Mouse (Mus musculus): Measurements from ENCODE around the gene Gls. TPM values are rescaled to one million over a fixed set of nuclear protein-coding genes. Genes with fewer than 3 reads are reported as not detected.

Gls gene
- total RNA-seq, 2 experiments from 2014 or later = 57.0 to 77.5 TPM

DNA sequence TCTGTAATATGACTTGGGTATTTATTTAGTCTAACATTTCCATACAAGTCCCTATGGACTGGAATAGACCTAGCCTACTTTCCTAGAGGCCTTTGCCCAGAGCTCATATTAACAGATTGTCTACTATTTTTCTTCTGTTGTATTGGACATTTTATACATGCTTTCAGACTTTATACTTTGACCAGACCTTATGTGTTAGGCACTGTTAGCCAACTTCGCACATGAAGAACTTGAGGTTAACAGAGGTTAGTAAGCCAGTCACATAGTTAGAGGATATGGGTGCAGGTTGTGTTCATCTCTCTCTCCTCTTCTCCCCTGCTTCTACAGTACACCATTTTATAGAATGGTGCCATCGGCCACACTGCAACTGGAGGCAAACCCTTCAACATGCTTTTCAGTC lies 75.0 kb downstream of the Gls start:
- no peak for DNase-seq

DNA sequence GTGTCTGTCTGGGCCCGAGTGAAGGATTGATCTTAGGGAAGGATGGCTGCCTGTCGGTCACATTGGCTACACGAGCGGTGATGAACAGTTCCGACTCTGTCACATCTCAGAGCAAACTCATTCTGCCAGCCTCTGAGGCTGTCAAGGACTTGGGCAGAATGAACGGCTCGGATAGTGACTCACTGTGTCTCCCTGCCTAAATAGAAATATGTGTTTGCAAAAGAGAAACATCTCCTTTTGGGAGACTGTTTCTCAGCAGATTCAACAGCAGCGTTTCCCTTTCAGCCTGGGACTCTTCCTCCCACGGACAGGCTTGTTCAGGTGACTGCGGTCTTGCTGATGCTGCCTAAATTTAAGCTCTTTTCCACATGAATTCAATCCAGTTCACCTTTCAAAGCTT lies 76.7 kb downstream of the Gls start:
- no peak for DNase-seq

GRCm38 (mm10) chr1:52154890-52155289 lies 78.1 kb downstream of the Gls start:
- no peak for DNase-seq

DNA sequence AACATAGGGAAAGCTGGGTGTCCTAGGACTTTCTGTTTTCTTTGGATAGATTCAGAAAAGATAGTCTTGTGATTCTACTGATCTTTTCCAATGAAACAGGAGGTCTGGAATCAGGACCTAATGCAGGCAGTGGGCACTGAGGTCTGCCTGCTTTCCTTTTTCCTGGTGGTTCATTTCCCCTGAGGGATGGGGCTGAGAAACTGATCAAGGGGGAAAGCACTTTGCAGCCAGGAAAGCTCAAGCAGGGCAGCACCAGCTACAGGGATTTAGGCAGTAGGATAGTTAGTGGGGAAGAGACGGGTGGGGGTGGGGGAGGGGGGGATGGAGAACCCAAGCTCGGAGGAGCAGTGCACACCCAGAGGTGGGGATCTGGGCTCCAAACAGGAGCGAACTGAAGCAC lies 80.1 kb downstream of the Gls start:
- no peak for DNase-seq

GRCm38 (mm10) chr1:52152369-52152768 lies 80.7 kb downstream of the Gls start:
- DNase-seq = no peak

GRCm38 (mm10) chr1:52151166-52151565 lies 81.9 kb downstream of the Gls start:
- no peak for DNase-seq

DNA sequence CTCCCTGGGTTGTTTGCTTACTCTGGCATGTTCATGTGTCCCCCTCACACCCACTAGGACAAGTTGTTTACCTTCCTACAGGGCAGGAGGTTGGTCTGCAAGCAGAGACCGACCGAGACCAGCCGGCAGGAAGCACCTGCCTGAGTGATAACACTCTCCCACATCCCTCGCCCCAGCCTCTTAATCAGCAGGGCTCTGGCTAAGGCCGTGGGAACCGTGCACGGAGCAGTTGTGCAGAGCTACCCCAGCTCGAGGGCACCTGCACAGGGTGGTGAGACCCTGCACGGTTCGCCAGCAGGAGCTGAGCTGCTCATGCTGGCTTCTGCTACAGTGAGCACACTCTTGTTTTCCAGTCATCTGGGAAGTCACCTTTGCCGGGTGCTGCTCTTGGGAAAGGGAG lies 82.4 kb downstream of the Gls start:
- peak; percentile 31 for DNase-seq

GRCm38 (mm10) chr1:52149934-52150346 lies 83.1 kb downstream of the Gls start:
- peak; percentile 71 for DNase-seq

DNA sequence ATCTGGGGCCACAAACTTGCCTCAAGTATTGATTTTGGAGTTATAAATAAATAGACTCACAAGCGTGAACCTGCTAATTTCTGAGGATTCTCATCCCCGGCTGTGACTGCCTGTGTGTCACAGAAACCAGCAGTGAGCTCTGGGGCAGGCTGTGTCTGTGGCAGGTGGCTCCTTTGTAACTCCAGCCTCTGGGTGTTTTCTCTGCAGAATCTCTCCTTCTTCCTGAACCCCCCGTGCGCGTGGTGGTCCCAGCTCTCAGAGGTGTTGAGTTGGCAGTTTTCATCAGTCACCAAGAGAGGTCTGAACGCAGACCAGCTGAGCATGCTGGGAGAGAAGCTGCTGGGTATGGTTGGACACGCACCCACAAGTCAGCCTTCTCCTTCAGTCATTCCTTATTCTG lies 84.3 kb downstream of the Gls start:
- DNase-seq = no peak

GRCm38 (mm10) chr1:52148178-52148577 lies 84.9 kb downstream of the Gls start:
- DNase-seq = no peak

DNA sequence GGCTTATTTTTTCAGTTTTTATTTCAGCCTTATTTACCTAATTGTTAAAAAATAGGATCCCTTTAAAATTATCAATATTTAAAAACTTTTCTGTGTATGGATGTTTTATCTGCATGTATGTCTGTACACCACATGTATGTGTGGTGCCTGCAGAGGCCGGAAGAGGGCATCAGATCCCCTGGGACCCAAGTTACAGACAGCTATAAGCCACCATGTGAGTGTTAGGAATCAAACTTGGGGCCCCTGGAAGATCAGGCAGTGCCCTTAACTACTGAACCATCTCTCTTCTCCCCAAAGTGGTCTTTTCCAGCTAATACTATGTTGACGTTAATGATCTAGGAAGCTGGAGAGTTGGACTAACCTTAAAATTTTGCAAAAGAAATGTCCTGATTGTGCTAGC lies 85.6 kb downstream of the Gls start:
- DNase-seq = no peak

GRCm38 (mm10) chr1:52146214-52146970 lies 86.6 kb downstream of the Gls start:
- DNase-seq = no peak

DNA sequence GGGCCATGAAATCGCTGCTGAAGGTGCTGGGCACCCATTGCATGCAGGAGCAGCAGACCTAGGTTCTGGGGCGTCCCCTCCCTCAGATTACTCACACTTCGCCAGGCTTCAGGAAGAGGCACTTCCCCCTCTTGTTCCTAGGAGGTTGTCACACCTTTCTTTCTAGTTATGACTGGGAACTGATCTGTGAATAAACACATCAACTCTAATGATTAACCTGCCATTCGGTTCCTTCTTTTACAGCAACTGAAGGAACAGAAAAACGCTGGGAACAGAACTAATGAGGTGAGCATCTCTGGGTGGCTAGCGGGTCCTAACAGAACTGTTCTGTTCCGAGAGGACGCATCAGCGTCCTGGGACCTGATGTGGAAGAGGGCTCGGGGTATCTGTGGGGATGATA lies 88.1 kb downstream of the Gls start:
- DNase-seq = no peak

DNA sequence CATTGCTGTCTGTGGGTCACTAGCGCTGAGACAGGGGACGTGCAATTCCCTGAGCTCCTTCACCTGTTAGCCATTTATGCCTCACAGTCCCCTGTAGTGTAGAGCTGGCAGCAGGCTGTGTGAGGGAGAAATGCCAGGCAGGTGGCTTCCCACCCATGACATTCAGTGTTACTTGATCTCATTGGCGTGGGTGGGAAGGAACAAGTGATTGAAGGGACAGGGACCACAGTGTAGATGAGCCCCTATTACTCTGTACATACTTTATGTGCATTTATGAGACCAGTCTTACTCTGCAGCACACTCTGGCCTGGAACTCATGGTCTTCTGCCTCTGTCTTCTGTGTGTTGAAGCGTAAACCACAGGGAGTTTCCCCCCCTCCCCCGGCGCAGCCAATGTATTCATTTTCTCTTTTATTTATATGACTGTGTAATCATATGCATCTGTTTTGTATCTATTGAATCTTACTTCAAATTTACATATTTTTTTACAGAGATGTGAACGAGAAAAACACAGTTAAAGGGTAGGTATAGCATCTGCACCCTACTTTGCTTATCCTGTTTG lies 89.4 kb downstream of the Gls start:
- no peak for DNase-seq

DNA sequence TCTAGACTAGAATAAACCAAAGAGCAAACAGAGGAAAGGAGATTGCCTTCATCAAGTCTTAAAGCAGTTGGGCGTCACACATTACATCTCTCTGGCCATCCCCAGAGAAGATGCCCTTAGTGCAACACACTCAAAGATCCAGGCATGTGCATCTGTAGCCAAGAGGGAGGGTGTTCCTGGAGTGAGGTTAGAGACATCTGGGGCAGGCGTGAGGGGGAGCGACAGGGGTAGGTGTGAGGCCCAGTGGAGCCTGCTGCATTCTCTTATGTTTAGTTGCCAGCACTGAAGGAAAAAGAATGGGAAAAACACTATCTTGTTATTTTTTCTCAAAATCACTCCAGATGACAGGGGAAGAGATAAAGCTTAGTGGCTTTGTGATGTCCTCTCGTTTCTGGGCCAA lies 89.8 kb downstream of the Gls start:
- DNase-seq = no peak

- no peak for DNase-seq
Observed at GRCm38 (mm10) chr1:52142117-52142516, 90.9 kb downstream of the Gls start.

- DNase-seq = no peak
Observed at GRCm38 (mm10) chr1:52141482-52141881, 91.5 kb downstream of the Gls start.

DNA sequence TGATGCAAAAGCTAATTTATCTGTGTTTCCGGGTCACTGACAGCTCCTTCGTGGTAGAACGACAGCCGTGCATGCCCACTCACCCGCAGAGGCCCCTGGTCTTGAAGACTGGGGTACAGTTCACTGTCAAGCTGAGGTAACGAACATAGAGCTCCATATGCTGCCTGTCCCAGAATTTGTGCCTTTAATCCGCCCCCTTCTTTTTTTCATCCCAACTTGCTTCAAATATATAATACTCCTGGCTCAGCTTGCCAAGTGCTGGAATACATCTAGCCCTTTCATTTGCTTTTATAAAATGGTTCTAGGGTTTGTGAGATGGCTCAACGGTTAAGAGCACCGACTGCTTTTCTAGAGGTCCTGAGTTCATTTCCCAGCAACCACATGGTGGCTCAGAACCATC lies 92.5 kb downstream of the Gls start:
- no peak for DNase-seq

- DNase-seq = no peak
Observed at GRCm38 (mm10) chr1:52137292-52137691, 95.7 kb downstream of the Gls start.

DNA sequence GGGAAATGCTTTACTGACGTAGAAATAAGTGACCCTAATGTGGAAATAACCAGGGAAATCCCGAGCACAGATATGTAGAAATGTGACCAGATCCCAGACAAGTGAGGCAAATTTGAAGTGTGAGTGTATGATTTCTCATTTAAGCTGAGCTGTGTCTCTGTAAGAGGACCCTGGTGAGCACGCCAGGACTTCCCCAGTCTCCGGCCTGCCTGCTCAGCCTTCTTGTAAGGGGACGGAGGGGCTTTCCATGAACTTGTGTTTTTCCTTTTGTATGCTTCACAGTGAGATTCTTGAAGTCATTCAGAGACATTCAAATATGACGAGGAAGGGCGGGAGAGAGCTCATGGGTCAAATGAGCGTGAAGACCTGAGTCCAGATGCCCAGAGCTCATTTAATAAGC lies 99.8 kb downstream of the Gls start:
- DNase-seq = no peak

- DNase-seq = no peak
Observed at GRCm38 (mm10) chr1:52131787-52132377, 101.2 kb downstream of the Gls start.

DNA sequence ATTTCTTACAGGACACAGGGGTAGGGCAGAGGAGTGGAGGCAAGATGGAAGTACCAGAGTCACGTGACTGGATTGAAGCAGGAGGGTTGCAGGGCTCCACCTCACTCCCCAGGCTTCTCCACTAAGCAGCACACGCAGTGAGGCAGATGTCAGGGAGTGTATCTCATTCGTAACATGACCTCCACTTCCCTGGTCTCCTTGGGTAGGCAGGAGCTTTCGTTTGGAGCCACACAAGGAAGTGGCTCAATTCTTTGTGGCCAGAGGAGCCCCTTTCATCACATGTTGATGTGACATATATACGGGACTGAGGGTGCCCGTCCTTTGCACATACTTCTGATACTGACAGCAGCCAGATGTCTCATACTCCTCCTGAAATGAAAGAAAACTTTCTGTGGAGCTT lies 103.2 kb downstream of the Gls start:
- no peak for DNase-seq

DNA sequence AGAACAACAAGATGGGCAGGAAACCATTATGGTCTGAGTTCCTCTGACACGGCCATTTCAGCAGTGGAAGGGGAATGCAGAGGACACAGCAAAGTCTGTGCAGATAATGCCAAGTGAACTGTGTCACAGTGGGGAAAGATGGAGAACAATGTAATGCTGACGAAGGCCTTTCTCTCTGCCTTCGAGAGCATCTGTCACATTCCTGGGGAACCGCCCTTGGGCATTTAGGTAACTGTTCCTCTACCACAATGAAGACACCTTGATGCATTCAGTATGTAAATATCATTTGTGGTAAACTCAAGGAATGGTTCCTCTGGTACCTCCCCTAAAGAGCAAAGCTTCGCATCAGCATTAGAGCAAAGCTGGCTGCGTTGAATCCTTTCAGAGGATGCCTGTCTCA lies 105.7 kb downstream of the Gls start:
- DNase-seq = no peak

DNA sequence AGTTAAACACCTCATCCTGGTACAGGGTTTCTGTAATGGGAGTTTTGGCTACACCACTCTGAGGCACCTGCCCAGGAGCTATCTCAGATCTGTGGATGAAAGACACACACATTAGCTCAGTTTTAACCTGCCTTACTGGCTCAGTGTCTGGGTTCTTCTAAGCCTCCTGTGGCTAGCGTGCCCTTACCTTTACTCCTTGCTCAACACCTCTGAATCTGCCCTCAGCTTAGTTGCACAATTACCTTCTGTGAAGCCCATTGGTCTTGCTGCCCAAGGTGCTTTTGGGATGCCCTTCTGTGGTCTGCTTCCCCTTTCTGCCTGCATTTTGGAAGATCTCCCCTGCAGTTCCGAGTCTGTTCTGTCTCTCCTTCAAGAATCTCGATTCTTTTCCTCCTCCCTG lies 108.2 kb downstream of the Gls start:
- no peak for DNase-seq
